Mouse (Mus musculus): ENCODE data around the gene Nr6a1.

DNA sequence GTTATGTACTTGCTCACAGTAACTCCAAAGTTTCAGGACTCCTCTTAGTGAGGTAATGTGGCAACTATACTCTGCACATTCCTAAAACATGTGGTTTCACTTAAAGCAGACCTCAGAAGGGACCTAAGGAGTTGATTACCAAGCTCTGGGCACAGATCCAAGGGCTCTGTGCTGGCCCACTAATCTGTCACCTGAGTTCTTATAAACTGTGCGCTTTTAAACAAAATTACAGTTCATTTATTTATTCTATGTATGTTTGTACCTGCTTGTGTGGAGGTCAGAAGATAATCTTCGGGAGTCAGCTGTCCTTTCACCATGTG lies 156.1 kb downstream of the Nr6a1 start:
- TF ChIP-seq CTCF (IDR thresholded peaks at IDR 0.05; ENCODE audit: low read depth, low read length) (no peak), POLR2A (IDR thresholded peaks at IDR 0.05; ENCODE audit: extremely low read depth, insufficient read depth, low read length) (no peak)
